Mouse (Mus musculus) midbrain, postnatal 0 days (tissue): ENCODE results near the gene Pde6d. TPM values are rescaled to one million over a fixed set of nuclear protein-coding genes. Genes with fewer than 3 reads are reported as not detected.

Experiments used
- ATAC-seq: fragments of 200-750 bp; cut with Nextera tagmentation; 2 replicates; pipeline ENCODE4 v1.8.0; 2017; ENCODE audit warnings: moderate number of reproducible peaks, mild to moderate bottlenecking, moderate TSS enrichment, moderate library complexity; ENCODE audit not compliant: low FRiP score
- DNase-seq: peaks from one replicate; pipeline ENCODE4 v3.0.0-alpha.2; 2015; ENCODE audit warnings: low spot score
- H3K27ac ChIP-seq: fragments of 300-500 bp; sonication (generic); 2 replicates; pipeline ENCODE4 v1.5.1; 2014; ENCODE audit warnings: low read depth, mild to moderate bottlenecking, low read length, mixed read lengths
- H3K27me3 ChIP-seq: fragments of 300-500 bp; sonication (generic); 2 replicates; pipeline ENCODE4 v1.6.1; 2014; ENCODE audit warnings: low read length, control low read depth, mixed read lengths; ENCODE audit not compliant: insufficient read depth
- H3K36me3 ChIP-seq: fragments of 300-500 bp; sonication (generic); 2 replicates; pipeline ENCODE4 v1.6.1; 2014; ENCODE audit warnings: low read length, control low read depth, mixed read lengths; ENCODE audit not compliant: insufficient read depth
- H3K4me1 ChIP-seq: fragments of 300-500 bp; sonication (generic); 2 replicates; pipeline ENCODE4 v1.6.1; 2014; ENCODE audit warnings: mild to moderate bottlenecking, control low read depth, antibody characterized with exemption, low read length, mixed read lengths; ENCODE audit not compliant: insufficient read depth
- H3K4me2 ChIP-seq: fragments of 300-500 bp; sonication (generic); 2 replicates; pipeline ENCODE4 v1.6.1; 2014; ENCODE audit warnings: low read depth, mild to moderate bottlenecking, low read length, mixed read lengths; ENCODE audit not compliant: poor library complexity, severe bottlenecking
- H3K4me3 ChIP-seq: fragments of 300-500 bp; sonication (generic); 2 replicates; pipeline ENCODE4 v1.5.1; 2014; ENCODE audit warnings: low read depth, mild to moderate bottlenecking, low read length, moderate library complexity
- H3K9ac ChIP-seq: fragments of 300-500 bp; sonication (generic); replicated peaks from 2 replicates; pipeline ENCODE4 v1.6.1; 2014; ENCODE audit warnings: mild to moderate bottlenecking, low read length, moderate library complexity, mixed read lengths; ENCODE audit not compliant: poor library complexity, severe bottlenecking
- H3K9me3 ChIP-seq: fragments of 300-500 bp; sonication (generic); 2 replicates; pipeline ENCODE4 v1.6.1; 2016; ENCODE audit warnings: low read length, control low read depth
- CTCF ChIP-seq: IDR thresholded peaks from 2 replicates; pipeline ENCODE4 v1.5.1; 2016; ENCODE audit warnings: antibody characterized with exemption, mild to moderate bottlenecking
- WGBS: fragments of 180-500 bp; shearing (Covaris S2); extraction: QIAGEN DNeasy Blood & Tissue Kit; methylation state at CpG from one replicate; pipeline ENCODE4 v1.1.7; 2014; 5-methylcytosine and 5-hydroxymethylcytosine counted together
- polyA plus RNA-seq: library from polyadenylated mRNA; unstranded; fragments of >200 nt; fragmentation: Nextera tagmentation; extraction: Ambion mirVana; gene quantifications from 2 replicates; pipeline ENCODE4 v1.2.1, GENCODE M21; 2015
- total RNA-seq: library from RNA; depleted of rRNA; stranded (reverse); fragments of >200 nt; gene quantifications from 2 replicates; pipeline ENCODE4 v1.2.3, GENCODE M21; 2014

Pde6d gene
- total and polyA plus RNA-seq, 2 experiments from 2014 or later: 48.1 to 124 TPM

DNA sequence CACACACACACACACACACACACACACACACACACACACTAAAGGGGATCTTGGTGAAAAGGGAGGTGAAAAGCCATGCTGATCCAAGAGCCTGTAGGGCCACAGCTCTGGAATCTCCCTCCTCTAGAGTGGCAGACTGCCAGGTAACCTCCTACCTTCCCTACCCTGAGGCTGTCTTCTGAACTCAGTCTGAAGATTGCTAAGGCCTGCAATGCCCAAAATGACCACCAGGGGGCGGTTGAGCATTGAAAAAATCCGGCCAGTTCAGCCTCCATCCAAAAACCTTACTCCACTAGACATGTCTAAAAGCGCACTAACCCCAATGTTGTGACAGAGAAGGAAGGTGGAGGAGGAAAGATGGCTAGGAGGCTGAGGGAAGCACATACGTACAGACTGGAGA is 80.9 kb downstream of the Pde6d start:
- no peak overlapping the region for H3K4me2 ChIP-seq
- no peak overlapping the region for H3K4me3 ChIP-seq
- H3K27ac ChIP-seq: peak overlapping the region; percentile 63; the same call in 1 of the 2 replicates
- H3K9ac ChIP-seq: no peak overlapping the region
- TF ChIP-seq CTCF: peak; percentile 99
- no peaks in the 10 kb centered on the region for H3K36me3 ChIP-seq
- ATAC-seq (peak; percentile 4; the same call in 1 of the 2 replicates), DNase-seq (peak; percentile 92)
- H3K4me1 ChIP-seq: peaks cover 14% of the 10 kb centered on the region
- H3K27me3 ChIP-seq: no peaks in the 10 kb centered on the region
- no peaks in the 10 kb centered on the region for H3K9me3 ChIP-seq
- 1% methylated on average over 4 of the region's 4 CpGs for WGBS

DNA sequence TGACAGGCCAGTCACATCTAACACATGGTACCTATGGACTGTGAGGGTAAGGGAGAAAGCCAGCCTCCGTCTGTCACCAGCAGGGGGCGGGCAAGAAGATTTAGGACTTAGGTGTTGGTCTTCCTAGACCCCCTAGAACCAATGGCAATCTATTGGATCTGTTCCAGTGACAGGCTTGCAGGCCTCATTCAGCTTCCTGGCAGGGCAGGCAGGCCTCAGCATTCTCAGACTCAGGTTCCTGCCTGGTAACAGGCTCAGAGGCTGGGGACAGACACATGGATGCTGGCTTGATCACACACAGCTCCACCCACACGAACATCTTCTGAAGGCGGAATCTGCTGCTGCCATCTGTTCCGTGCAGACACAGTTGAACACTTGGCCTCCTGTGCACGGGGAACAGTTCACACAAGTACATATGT is 81.3 kb downstream of the Pde6d start:
- WGBS: 33% methylated on average over 6 of the region's 6 CpGs
- Histone ChIP-seq H3K27me3 (no peaks in the 10 kb centered on the region), H3K36me3 (no peaks in the 10 kb centered on the region), H3K4me2 (no peak overlapping the region), H3K4me3 (no peak overlapping the region), H3K9ac (no peak overlapping the region), H3K9me3 (no peaks in the 10 kb centered on the region), H3K4me1 (peaks cover 14% of the 10 kb centered on the region), H3K27ac (peak overlapping the region; percentile 63; the same call in 1 of the 2 replicates)
- DNase-seq: peak; percentile 76
- ATAC-seq: no peak
- TF ChIP-seq CTCF: peak; percentile 67

DNA sequence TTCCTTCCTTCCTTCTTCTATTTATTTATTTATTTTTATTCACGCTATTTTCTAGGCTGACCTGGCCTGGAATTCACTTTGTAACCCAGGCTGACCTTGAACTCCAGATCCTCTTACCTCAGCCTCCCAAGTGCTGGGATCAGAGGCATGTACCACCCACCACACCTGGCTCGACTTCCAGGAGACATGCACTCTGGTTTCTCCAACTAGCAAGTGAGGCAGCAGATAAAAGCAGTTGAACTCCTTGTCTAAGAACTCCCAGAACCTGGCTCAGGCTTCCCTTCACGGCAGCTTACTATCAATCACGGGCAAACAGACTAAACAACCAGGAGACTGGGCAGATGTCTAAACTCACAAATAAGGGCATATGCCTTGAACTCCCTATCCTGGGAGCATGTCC is 81.7 kb downstream of the Pde6d start:
- DNase-seq: no peak
- no peaks in the 10 kb centered on the region for H3K27me3 ChIP-seq
- WGBS: 81% methylated on average over 4 of the region's 4 CpGs
- H3K9ac ChIP-seq: no peak overlapping the region
- no peaks in the 10 kb centered on the region for H3K9me3 ChIP-seq
- no peak overlapping the region for H3K4me3 ChIP-seq
- peaks cover 14% of the 10 kb centered on the region for H3K4me1 ChIP-seq
- TF ChIP-seq CTCF: no peak
- ATAC-seq: no peak
- no peak overlapping the region for H3K4me2 ChIP-seq
- no peak overlapping the region for H3K27ac ChIP-seq
- H3K36me3 ChIP-seq: no peaks in the 10 kb centered on the region

DNA sequence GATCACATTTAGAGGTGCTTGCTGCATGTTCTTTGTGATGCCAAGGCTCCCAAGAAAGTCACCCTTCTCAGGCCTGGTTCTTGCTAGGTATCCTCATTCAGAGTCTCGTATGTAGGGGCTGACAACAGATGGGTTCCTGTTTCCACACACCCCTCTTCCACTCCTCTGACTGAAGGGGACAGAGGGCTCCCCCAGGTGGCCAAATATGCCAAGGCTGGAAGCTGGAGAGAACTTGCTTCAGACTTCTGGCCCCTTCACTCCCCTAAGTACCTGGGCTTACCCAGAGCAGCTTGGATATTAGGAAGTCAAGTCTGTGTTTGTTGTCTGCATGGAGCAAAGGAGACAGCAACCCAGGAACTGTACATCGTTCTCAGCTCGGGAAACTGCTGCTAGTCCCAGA is 82.5 kb downstream of the Pde6d start:
- 39% methylated on average over 3 of the region's 3 CpGs for WGBS
- DNase-seq: peak; percentile 64
- TF ChIP-seq CTCF: peak; percentile 79

GRCm38 (mm10) chr1:86498611-86499010 is 83.8 kb downstream of the Pde6d start:
- H3K4me1 ChIP-seq: peaks cover 3% of the 10 kb centered on the region; the same call in 1 of the 2 replicates
- no peak overlapping the region for H3K27ac ChIP-seq
- DNase-seq: peak; percentile 42
- no peak overlapping the region for H3K4me3 ChIP-seq
- no peak overlapping the region for H3K9ac ChIP-seq
- no peak for TF ChIP-seq CTCF
- H3K27me3 ChIP-seq: no peaks in the 10 kb centered on the region
- no peak overlapping the region for H3K4me2 ChIP-seq
- no peaks in the 10 kb centered on the region for H3K9me3 ChIP-seq
- no peak for ATAC-seq
- 30% methylated on average over 1 of the region's 1 CpGs for WGBS
- no peaks in the 10 kb centered on the region for H3K36me3 ChIP-seq

More for the DNA sequence above, 82.5 kb downstream of the Pde6d start:
- Histone ChIP-seq H3K4me3 (no peak overlapping the region), H3K27me3 (no peaks in the 10 kb centered on the region), H3K27ac (no peak overlapping the region), H3K36me3 (no peaks in the 10 kb centered on the region), H3K9ac (no peak overlapping the region), H3K9me3 (no peaks in the 10 kb centered on the region), H3K4me2 (no peak overlapping the region), H3K4me1 (peaks cover 6% of the 10 kb centered on the region)
- no peak for ATAC-seq

GRCm38 (mm10) chr1:86497986-86498385 is 84.4 kb downstream of the Pde6d start:
- Histone ChIP-seq H3K9me3 (no peaks in the 10 kb centered on the region), H3K4me2 (no peak overlapping the region)

More at GRCm38 (mm10) chr1:86497986-86498385, 84.4 kb downstream of the Pde6d start:
- no peak for DNase-seq
- ATAC-seq: no peak
- Histone ChIP-seq H3K4me1 (peaks cover 3% of the 10 kb centered on the region; the same call in 1 of the 2 replicates), H3K4me3 (no peak overlapping the region), H3K36me3 (no peaks in the 10 kb centered on the region), H3K27ac (no peak overlapping the region), H3K27me3 (no peaks in the 10 kb centered on the region), H3K9ac (no peak overlapping the region)
- WGBS: 68% methylated on average over 3 of the region's 3 CpGs
- TF ChIP-seq CTCF: no peak
